Mouse (Mus musculus) heart, adult 2 months (tissue): Measurements from ENCODE around the gene Ppp1r13l.

ENCODE experiments used
- CTCF ChIP-seq: fragments of 200-600 bp; IDR thresholded peaks from 2 replicates; pipeline ENCODE4 v1.8.1; 2022; ENCODE audit warnings: antibody characterized with exemption, mild to moderate bottlenecking, moderate library complexity
- POLR2A ChIP-seq: fragments of 200-500 bp; IDR thresholded peaks from 2 replicates; pipeline ENCODE4 v1.6.1; 2011; ENCODE audit warnings: mild to moderate bottlenecking, low read depth, low read length, control low read depth; ENCODE audit not compliant: insufficient read depth

- peak; percentile 96; the same call in 1 of the 2 replicates for TF ChIP-seq CTCF
- TF ChIP-seq POLR2A, result no peak
Measured at GRCm38 (mm10) chr7:19361720-19362119, 2.2 kb downstream of the Ppp1r13l start.
